Mouse (Mus musculus) WW6 (cell line): ENCODE measurements around the gene Fam19a3.
"Not testable (repeated sequence)": the region's sequence is repeated elsewhere in the genome, so short reads cannot be mapped to it uniquely, and the experiment has no call there.

Experiments
- DNase-seq: peaks from one replicate; pipeline ENCODE4 v3.0.0-alpha.2; 2013; ENCODE audit warnings: low read depth, low spot score

The Fam19a3 gene

GRCm38 (mm10) chr3:104765021-104765420 lies 16.6 kb downstream of the Fam19a3 start:
- DNase-seq: no peak

DNA sequence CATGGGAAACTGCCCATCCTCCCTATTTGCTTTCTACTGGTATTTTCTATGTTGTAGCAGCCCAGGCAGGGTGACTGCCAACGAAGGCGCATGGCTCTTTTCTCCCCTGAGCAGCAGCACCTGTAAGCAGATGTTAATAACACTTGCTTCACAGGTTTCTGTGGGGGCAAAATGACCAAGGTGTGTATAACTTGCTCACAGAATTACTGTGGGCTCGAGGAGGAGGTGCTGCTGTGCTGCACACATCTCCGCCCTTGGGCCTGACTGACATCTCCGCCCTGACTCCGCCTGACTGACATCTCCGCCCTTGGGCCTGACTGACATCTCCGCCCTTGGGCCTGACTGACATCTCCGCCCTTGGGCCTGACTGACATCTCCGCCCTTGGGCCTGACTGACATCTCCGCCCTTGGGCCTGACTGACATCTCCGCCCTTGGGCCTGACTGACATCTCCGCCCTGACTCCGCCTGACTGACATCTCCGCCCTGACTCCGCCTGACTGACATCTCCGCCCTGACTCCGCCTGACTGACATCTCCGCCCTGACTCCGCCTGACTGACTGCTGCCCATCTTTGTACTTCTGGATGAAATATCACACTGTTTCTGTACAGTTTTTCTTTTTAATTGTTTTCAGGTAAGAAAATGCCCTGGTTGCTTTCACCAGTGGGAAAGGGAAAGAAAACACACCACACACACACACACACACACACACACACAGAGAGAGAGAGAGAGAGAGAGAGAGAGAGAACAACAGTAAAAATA lies 19.4 kb downstream of the Fam19a3 start:
- not testable (repeated sequence) for DNase-seq

DNA sequence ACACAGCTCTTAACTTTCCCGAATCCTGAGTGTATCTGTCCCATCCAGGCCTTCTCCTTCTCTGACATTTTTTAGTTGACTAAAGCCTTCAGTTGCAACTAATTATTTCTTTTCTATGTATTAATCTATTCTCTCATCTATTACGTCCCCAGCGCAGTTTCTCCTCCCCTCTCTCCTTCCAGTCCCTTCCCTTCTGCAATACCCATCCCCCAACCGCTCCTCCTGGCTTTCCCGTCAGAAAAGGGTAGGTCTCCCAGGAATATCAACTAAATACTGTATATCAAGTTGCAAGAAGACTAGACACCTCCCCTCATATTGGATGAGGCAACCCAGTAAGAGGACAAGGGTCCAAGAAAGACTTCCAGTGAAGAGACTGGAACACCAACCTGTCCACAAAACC lies 22.8 kb downstream of the Fam19a3 start:
- no peak for DNase-seq

DNA sequence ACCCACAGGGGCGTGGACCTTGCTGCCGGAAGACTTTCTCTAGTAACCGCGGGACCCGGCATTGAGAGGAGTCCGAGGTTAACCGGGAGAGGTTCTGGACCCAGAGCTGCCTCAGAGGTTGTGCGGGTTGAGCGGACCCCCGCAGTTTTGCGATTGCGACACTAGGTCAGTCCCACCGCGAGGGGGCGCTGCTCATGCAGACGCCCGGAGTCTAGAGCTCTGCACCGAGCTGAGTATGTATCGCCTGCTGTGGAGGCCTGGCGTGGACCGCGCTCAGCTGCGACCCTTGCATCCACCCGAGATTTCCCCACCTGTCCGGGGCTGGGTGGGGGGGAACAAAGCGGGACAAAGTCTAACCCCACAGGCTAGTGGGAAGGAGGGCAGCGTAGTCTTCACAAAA lies 23.2 kb downstream of the Fam19a3 start:
- DNase-seq: peak; percentile 66

DNA sequence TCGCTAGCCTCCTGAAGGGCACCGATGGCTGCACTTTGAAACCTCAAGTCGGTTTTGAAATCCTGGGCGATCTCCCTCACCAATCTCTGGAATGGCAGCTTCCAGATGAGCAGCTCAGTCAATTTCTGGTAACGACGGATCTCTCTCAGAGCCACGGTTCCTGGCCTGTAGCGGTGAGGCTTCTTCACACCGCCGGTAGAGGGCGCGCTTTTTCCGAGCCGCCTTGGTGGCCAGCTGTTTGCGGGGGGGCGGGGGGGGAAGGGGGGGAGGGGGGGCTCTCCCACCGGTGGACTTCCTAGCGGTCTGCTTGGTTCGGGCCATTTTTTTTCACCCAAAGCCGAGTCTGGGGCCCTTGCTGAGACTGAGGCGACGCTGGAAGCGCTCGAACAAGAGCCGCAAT lies 28.8 kb downstream of the Fam19a3 start:
- not testable (repeated sequence) for DNase-seq

DNA sequence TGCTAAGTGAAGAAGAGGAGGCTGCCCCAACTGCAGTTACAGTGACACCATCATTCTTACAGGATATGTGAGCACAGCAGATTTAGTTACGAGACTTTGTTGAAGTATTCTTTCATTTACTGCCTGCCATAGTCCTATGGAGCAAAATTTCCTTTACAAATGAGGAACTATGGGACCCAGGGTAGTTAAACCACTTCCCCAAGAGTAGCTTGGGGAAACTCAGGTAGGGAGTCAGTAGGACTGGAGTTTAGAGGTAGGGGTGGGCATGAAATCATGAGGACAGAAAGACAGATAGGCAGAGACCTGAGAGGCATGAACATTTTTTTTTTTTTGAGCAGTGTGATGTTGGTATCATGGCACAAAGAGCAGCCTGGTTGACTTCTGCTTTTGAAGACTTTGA lies 37.8 kb downstream of the Fam19a3 start:
- no peak for DNase-seq

- DNase-seq: no peak
Measured at GRCm38 (mm10) chr3:104743161-104743560, 38.5 kb downstream of the Fam19a3 start.

DNA sequence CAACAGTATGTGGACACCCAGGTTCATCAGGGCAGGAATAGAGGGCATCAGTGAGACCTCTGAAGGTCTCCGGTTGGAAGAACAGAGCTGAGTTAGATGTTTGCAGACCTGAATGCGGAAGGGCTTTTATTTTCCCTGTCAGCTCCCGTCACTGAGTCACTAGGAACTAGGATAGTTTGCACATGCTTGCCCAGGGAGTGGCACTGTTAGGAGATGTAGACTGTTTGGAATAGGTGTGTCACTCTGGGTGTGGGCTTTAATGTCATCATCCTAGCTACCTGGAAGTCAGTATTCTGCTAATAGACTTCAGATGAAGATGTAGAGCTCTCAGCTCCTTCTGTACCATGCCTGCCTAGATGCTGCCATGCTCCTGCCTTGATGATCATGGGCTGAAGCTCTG lies 39.7 kb downstream of the Fam19a3 start:
- no peak for DNase-seq

DNA sequence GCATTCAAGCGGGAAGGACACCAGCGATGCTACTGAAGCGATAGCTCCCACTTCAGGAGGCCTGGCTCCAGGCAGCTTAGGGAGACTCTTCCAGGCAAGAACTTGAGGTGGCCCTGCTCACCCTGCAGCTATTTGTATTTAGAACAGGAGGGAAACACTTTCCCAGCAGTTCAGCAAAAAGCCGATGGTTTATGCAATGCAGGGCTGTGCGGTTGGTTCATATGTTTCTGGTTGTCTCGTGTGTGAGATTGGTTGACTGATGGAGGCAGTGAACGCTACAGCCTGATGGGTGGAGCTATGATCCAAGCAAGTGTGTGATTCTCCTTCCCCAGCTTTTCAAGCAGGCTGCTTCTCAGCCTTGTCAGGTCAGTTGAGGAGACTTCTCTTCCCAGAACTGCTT lies 47.0 kb downstream of the Fam19a3 start:
- DNase-seq: no peak

- DNase-seq: no peak
Measured at GRCm38 (mm10) chr3:104732907-104733306, 48.7 kb downstream of the Fam19a3 start.

DNA sequence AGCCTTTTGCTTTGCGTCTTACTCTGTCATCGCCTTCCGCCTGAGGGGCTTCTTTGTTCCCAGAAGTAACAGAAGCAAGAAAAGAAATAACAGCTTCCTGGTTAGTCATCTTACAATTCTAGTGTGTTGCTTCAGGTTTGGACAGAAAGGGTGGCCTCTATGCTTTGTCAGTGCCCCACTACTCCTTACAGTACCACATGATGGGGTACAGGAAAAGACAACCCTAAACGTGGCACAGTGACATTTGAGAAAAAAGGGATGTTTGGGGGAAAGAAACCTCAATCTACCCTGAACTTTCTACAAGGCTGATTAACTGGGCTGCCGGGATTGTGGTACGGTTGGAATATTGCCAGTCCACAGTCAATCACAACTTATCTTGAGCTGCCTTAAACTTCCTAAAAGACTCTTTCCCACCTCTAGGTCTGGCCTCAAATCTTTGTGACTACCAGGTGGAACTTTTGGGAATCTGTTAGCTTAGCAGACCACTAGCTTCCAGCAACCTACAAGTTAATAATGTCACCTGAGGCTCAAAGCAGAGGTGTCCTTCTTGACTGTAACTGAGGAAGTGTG lies 52.3 kb downstream of the Fam19a3 start:
- no peak for DNase-seq
